Mouse (Mus musculus): ENCODE measurements around the gene Ube2v1. TPM values are rescaled to one million over a fixed set of nuclear protein-coding genes. Genes with fewer than 3 reads are reported as not detected.

Ube2v1 gene
- polyA plus RNA-seq, 1 experiment from 2014 or later, result 273 TPM

DNA sequence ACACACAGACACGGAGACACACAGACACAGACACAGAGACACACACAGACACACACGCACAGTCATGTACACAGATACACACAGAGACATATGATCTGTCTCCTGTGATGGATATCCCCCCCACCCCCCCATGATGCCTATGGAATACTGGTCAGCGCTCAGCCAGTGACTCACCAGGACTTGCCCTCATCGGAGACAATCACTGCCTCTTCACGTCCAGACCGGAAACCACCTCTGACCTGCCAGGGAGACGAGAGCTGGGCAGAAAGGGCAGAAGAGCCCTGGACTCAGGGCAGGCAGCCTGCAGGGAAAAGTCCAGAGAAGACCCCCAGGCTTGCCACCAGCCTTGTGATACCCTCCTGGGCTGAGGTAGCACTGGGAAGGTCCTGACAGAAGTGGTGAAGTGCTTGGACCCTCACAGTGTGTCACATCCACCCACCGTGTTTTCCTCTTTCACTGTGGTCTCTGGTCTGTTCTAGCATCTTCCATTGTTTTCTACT is 55.7 kb downstream of the Ube2v1 start:
- Histone ChIP-seq H3K9ac (ENCODE audit: low read length) (no peak overlapping the region), H3K27ac (ENCODE audit: low read depth, low read length) (no peak overlapping the region), H3K4me2 (no peak overlapping the region), H3K4me1 (ENCODE audit: control insufficient read depth, insufficient read depth, low read length) (no peaks in the 10 kb centered on the region; the same call in 1 of the 2 replicates), H3K4me3 (ENCODE audit: low read depth, low read length) (no peak overlapping the region), H3K36me3 (ENCODE audit: control insufficient read depth, insufficient read depth, low read length) (no peaks in the 10 kb centered on the region), H3K9me3 (ENCODE audit: control insufficient read depth, low read length) (no peaks in the 10 kb centered on the region), H3K27me3 (ENCODE audit: control insufficient read depth, insufficient read depth, low read length) (no peaks in the 10 kb centered on the region)
- ATAC-seq (ENCODE audit: low FRiP score) (no peak), DNase-seq (ENCODE audit: low spot score, missing footprints) (no peak)
- WGBS, result 87% methylated on average over 8 of the region's 8 CpGs

DNA sequence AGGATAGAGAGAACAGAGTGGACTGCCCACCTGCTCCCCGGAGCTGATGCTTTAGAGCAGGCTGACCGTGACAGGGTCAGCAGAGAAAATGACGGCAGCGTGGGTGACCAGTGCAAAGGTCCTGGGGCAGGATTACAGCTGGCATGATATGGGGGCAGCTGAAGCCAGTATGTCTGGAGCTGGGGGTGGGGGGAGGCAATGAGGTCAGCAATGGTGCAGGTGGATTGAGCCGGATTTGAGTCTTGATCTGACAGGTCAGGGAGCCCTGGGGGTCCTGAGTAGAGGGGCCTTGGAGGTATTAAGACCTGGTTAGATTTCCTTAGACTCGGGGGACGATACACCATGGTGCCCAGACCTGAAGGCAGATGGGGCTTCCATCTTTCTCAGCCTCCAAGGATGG is 56.3 kb downstream of the Ube2v1 start:
- H3K9ac ChIP-seq (ENCODE audit: low read length), result no peak overlapping the region
- no peaks in the 10 kb centered on the region; the same call in 1 of the 2 replicates for H3K4me1 ChIP-seq (ENCODE audit: control insufficient read depth, insufficient read depth, low read length)
- ATAC-seq (ENCODE audit: low FRiP score) (no peak), DNase-seq (ENCODE audit: low spot score, missing footprints) (no peak)
- no peak overlapping the region for H3K27ac ChIP-seq (ENCODE audit: low read depth, low read length)
- H3K9me3 ChIP-seq (ENCODE audit: control insufficient read depth, low read length), result no peaks in the 10 kb centered on the region
- H3K4me3 ChIP-seq (ENCODE audit: low read depth, low read length), result no peak overlapping the region
- no peaks in the 10 kb centered on the region for H3K36me3 ChIP-seq (ENCODE audit: control insufficient read depth, insufficient read depth, low read length)
- no peaks in the 10 kb centered on the region for H3K27me3 ChIP-seq (ENCODE audit: control insufficient read depth, insufficient read depth, low read length)
- H3K4me2 ChIP-seq, result no peak overlapping the region
- 89% methylated on average over 7 of the region's 7 CpGs for WGBS

DNA sequence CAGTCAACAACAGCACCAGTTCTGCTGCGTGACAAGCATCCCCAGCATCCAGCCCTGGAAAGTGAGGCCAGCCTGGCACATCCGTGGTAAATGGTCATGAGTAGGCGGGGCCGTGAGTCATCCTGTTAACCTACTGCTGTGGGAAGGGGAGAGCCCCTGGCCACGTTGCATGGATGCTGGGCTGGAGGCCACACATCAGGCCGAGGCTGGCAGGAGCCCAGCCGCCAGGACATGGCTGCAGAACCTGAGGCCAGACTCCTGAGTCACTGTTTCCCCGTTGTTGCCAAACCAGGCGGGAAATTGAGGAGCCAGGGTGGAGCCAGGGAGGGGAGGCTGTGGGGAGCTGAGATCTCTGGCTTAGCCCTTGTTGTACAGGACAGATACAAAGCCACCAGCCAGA is 57.1 kb downstream of the Ube2v1 start:
- no peaks in the 10 kb centered on the region for H3K36me3 ChIP-seq (ENCODE audit: control insufficient read depth, insufficient read depth, low read length)
- no peaks in the 10 kb centered on the region for H3K9me3 ChIP-seq (ENCODE audit: control insufficient read depth, low read length)
- H3K27me3 ChIP-seq (ENCODE audit: control insufficient read depth, insufficient read depth, low read length), result no peaks in the 10 kb centered on the region
- no peaks in the 10 kb centered on the region; the same call in 1 of the 2 replicates for H3K4me1 ChIP-seq (ENCODE audit: control insufficient read depth, insufficient read depth, low read length)
- WGBS, result 68% methylated on average over 9 of the region's 9 CpGs
- no peak overlapping the region for H3K27ac ChIP-seq (ENCODE audit: low read depth, low read length)
- no peak overlapping the region for H3K4me2 ChIP-seq
- DNase-seq (ENCODE audit: low spot score, missing footprints) (no peak), ATAC-seq (ENCODE audit: low FRiP score) (no peak)
- no peak overlapping the region for H3K4me3 ChIP-seq (ENCODE audit: low read depth, low read length)
- no peak overlapping the region for H3K9ac ChIP-seq (ENCODE audit: low read length)

DNA sequence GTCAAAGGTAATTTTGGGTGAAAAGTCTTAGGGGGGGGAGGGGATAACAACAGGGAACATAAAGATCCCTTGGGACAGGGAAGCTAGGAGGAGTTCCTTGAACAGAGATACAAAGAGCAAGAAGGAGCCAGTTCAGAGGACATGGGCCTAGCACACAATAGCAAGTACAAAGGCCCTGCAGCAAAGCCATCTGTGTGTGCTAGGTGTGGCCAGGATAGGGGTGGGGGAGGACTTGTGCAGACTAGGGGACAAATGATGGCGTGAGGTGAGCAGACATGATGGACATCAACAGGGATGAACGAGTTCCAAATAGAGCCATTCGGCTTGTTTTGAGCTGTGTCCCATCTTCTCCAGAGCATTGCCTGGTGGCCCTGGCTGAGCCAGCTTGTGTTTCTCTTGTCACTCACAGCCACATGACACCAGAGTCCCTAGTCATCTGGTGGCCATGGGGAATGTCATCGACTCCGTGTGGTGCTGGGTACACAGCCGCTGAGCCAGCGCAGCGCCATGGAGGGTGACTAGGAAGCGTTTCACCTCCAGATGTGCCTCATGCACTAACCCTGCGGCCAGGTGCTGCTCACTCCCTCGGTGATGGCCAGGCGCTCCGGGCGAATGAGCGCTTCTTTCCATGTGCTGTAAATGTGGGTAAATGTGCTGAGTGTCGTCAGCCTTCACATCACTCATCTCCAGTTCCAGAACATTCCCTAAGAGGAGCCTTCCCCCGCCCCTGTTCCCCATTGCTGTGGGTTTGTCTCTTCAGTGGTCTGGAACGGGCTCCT is 60.3 kb downstream of the Ube2v1 start:
- H3K4me2 ChIP-seq, result no peak overlapping the region
- WGBS, result 88% methylated on average over 18 of the region's 18 CpGs
- ATAC-seq (ENCODE audit: low FRiP score) (no peak), DNase-seq (ENCODE audit: low spot score, missing footprints) (no peak)
- no peaks in the 10 kb centered on the region for H3K36me3 ChIP-seq (ENCODE audit: control insufficient read depth, insufficient read depth, low read length)
- no peak overlapping the region for H3K4me3 ChIP-seq (ENCODE audit: low read depth, low read length)
- H3K4me1 ChIP-seq (ENCODE audit: control insufficient read depth, insufficient read depth, low read length), result no peaks in the 10 kb centered on the region
- H3K9ac ChIP-seq (ENCODE audit: low read length), result no peak overlapping the region
- H3K27ac ChIP-seq (ENCODE audit: low read depth, low read length), result no peak overlapping the region
- H3K27me3 ChIP-seq (ENCODE audit: control insufficient read depth, insufficient read depth, low read length), result no peaks in the 10 kb centered on the region
- no peaks in the 10 kb centered on the region for H3K9me3 ChIP-seq (ENCODE audit: control insufficient read depth, low read length)

DNA sequence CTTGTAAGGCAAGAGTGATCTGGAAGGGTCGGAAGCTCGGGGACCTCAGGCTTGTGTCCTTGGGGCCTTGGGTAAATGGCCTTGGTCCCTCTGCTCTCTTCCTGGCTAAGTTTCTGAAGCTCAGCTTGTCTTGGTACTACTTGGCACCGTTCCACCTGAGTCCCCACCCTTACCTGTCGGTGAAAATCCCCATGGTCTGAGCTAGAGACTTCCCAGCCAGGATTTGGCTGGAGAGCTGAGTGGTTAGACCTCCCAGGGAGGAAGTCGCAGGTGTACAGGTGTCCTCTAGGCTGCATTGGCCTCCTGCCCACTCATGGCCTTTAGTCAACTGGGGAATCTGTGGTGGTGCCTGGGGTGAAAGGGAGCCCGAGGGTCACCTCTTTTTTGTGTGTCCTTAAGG is 61.1 kb downstream of the Ube2v1 start:
- Histone ChIP-seq H3K9ac (ENCODE audit: low read length) (no peak overlapping the region), H3K4me1 (ENCODE audit: control insufficient read depth, insufficient read depth, low read length) (no peaks in the 10 kb centered on the region), H3K27me3 (ENCODE audit: control insufficient read depth, insufficient read depth, low read length) (no peaks in the 10 kb centered on the region), H3K27ac (ENCODE audit: low read depth, low read length) (no peak overlapping the region), H3K9me3 (ENCODE audit: control insufficient read depth, low read length) (no peaks in the 10 kb centered on the region), H3K4me2 (no peak overlapping the region), H3K36me3 (ENCODE audit: control insufficient read depth, insufficient read depth, low read length) (no peaks in the 10 kb centered on the region), H3K4me3 (ENCODE audit: low read depth, low read length) (no peak overlapping the region)
- ATAC-seq (ENCODE audit: low FRiP score) (no peak), DNase-seq (ENCODE audit: low spot score, missing footprints) (no peak)
- 88% methylated on average over 6 of the region's 6 CpGs for WGBS

DNA sequence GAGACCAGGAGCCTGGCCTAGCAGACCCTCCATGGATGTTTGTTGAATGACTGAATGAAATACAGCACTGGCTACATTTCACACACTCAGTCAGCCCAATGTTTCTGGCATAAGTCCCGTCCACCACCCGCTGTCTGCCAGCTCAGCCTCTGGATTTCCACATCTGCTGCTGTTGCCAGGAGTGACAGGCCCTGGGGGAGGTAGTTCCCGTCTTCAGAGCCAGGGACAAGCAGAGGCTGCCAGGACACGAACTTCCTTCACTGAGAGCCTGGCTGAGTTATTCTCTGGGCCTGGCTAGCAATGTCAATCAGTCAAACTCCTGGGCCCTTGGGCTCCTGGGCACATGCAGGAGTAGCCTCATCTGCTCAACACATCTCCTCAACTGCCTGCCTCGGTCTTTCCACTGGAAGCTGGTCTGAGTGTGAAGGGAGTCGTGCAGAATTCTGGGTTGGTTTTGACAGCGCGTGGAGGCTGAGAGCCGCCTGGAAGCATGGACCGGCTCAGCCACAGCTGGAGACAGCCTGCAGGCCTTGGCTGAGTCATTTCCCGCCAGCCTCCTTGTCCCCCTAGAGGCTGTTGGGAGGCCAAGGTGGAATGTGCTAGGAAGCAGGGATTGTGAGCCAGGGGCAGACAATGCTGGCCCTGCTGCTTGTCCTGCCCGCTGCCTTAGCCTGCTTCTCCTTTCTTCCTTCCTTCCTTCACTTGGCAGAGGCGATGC is 61.8 kb downstream of the Ube2v1 start:
- Histone ChIP-seq H3K36me3 (ENCODE audit: control insufficient read depth, insufficient read depth, low read length) (no peaks in the 10 kb centered on the region), H3K27ac (ENCODE audit: low read depth, low read length) (no peak overlapping the region), H3K4me1 (ENCODE audit: control insufficient read depth, insufficient read depth, low read length) (no peaks in the 10 kb centered on the region), H3K4me3 (ENCODE audit: low read depth, low read length) (no peak overlapping the region), H3K27me3 (ENCODE audit: control insufficient read depth, insufficient read depth, low read length) (no peaks in the 10 kb centered on the region), H3K9me3 (ENCODE audit: control insufficient read depth, low read length) (no peaks in the 10 kb centered on the region), H3K4me2 (no peak overlapping the region), H3K9ac (ENCODE audit: low read length) (no peak overlapping the region)
- no peak for ATAC-seq (ENCODE audit: low FRiP score)
- no peak for DNase-seq (ENCODE audit: low spot score, missing footprints)
- 79% methylated on average over 13 of the region's 13 CpGs for WGBS

DNA sequence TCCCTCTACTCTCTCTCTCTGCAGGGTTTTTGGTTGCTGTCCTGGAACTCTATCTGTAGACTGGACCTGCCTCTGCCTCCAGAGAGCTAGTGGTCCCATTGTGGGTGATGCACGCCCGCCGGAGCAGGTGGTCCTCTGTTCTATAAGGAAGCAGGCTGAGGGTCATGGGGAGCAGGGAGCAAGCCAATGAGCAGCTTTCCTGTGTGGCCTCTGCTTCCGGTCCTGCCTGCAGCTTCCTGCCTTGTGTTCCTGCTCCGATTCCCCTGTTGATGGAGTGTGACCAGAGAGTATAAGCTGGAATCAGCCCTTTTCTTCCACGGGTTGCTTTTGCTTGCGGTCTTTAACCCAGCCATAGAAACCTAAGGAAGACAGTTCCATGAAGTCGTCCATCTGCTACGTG is 63.8 kb downstream of the Ube2v1 start:
- Histone ChIP-seq H3K9ac (ENCODE audit: low read length) (no peak overlapping the region), H3K4me2 (no peak overlapping the region), H3K4me3 (ENCODE audit: low read depth, low read length) (no peak overlapping the region), H3K36me3 (ENCODE audit: control insufficient read depth, insufficient read depth, low read length) (no peaks in the 10 kb centered on the region), H3K27ac (ENCODE audit: low read depth, low read length) (no peak overlapping the region), H3K9me3 (ENCODE audit: control insufficient read depth, low read length) (no peaks in the 10 kb centered on the region), H3K4me1 (ENCODE audit: control insufficient read depth, insufficient read depth, low read length) (no peaks in the 10 kb centered on the region), H3K27me3 (ENCODE audit: control insufficient read depth, insufficient read depth, low read length) (no peaks in the 10 kb centered on the region)
- 78% methylated on average over 9 of the region's 9 CpGs for WGBS
- ATAC-seq (ENCODE audit: low FRiP score) (no peak), DNase-seq (ENCODE audit: low spot score, missing footprints) (no peak)

DNA sequence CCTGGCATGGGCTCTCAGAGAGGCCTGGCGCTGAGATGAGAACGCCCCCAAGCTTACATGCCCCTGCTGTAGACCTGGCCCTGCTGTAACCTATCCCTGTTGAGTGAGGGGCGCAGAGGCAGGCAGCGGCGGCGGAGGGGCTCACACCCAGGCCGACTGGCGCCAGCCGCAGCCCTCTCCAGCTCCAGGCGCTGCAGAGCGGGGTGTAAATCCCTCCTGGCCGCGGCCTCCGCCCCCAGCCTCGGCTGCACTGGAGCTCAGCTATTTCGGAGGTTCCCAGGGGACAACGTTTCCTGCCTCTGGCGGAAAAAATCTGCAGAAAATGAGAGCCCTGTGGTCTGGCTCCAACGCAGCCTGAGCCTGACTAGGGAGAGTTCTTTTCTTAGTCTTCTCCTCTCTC is 66.2 kb downstream of the Ube2v1 start:
- H3K9me3 ChIP-seq (ENCODE audit: control insufficient read depth, low read length), result no peaks in the 10 kb centered on the region
- no peaks in the 10 kb centered on the region for H3K27me3 ChIP-seq (ENCODE audit: control insufficient read depth, insufficient read depth, low read length)
- peak overlapping the region; percentile 36 for H3K9ac ChIP-seq (ENCODE audit: low read length)
- ATAC-seq (ENCODE audit: low FRiP score) (peak; percentile 44; the same call in 1 of the 2 replicates), DNase-seq (ENCODE audit: low spot score, missing footprints) (no peak)
- H3K4me3 ChIP-seq (ENCODE audit: low read depth, low read length), result no peak overlapping the region
- no peaks in the 10 kb centered on the region for H3K36me3 ChIP-seq (ENCODE audit: control insufficient read depth, insufficient read depth, low read length)
- H3K4me2 ChIP-seq, result no peak overlapping the region
- WGBS, result 15% methylated on average over 19 of the region's 19 CpGs
- no peaks in the 10 kb centered on the region for H3K4me1 ChIP-seq (ENCODE audit: control insufficient read depth, insufficient read depth, low read length)
- no peak overlapping the region for H3K27ac ChIP-seq (ENCODE audit: low read depth, low read length)

DNA sequence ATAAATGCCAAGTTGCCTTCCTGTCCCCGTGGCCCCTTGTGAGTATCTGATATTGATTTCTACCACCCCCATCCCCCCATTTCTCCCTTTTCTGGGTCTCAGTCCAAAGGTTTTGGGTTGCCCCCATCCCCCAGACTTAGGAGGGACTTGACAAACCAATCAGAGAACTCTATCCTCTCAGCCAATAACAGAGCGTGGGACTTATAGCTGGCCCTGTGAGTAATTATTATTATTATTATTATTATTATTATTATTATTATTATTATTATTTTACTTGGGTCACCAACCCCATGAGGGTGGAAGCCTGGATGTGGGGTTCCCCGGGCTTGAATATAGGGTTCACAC is 66.6 kb downstream of the Ube2v1 start:
- Histone ChIP-seq H3K4me1 (ENCODE audit: control insufficient read depth, insufficient read depth, low read length) (no peaks in the 10 kb centered on the region), H3K9me3 (ENCODE audit: control insufficient read depth, low read length) (no peaks in the 10 kb centered on the region), H3K36me3 (ENCODE audit: control insufficient read depth, insufficient read depth, low read length) (no peaks in the 10 kb centered on the region), H3K27me3 (ENCODE audit: control insufficient read depth, insufficient read depth, low read length) (no peaks in the 10 kb centered on the region), H3K4me2 (no peak overlapping the region), H3K9ac (ENCODE audit: low read length) (no peak overlapping the region), H3K4me3 (ENCODE audit: low read depth, low read length) (no peak overlapping the region), H3K27ac (ENCODE audit: low read depth, low read length) (no peak overlapping the region)
- ATAC-seq (ENCODE audit: low FRiP score) (no peak), DNase-seq (ENCODE audit: low spot score, missing footprints) (no peak)
- whole genome bisulfite sequencing, result 67% methylated on average over 3 of the region's 3 CpGs

All from midbrain, embryonic 11.5 days (tissue).